Mouse (Mus musculus) layer of hippocampus, adult 2 months (tissue): Measurements from ENCODE around the gene Hbb-bh1. TPM values are rescaled to one million over a fixed set of nuclear protein-coding genes. Genes with fewer than 3 reads are reported as not detected.
"Not testable (repeated sequence)": the region's sequence is repeated elsewhere in the genome, so short reads cannot be mapped to it uniquely, and the experiment has no call there.

ENCODE experiments used
- DNase-seq, 2 experiments: peaks; one replicate each; pipeline ENCODE4 v3.0.0; 2022; ENCODE audit warnings: low spot score in 2 of 2
- H3K27ac ChIP-seq: fragments of 200-600 bp; 2 replicates; pipeline ENCODE4 v1.8.1; 2022
- H3K4me3 ChIP-seq: fragments of 200-600 bp; 2 replicates; pipeline ENCODE4 v1.8.1; 2022; ENCODE audit warnings: mild to moderate bottlenecking
- CTCF ChIP-seq: fragments of 200-600 bp; conservative IDR thresholded peaks from 2 replicates; pipeline ENCODE4 v1.8.1; 2022; ENCODE audit warnings: antibody characterized with exemption, mild to moderate bottlenecking, moderate library complexity
- total RNA-seq, 2 experiments: library from RNA; stranded (reverse); gene quantifications; 2 replicates each; pipeline ENCODE4 v1.2.3; 2021

Gene Hbb-bh1
- total RNA-seq, 2 experiments from 2014 or later, result not detected

GRCm38 (mm10) chr7:103827808-103828207, 15.2 kb downstream of the Hbb-bh1 start, which contains the start of gene Hbb-bs:
Hbb-bs (minus strand) TSS chr7:103828096.
- Histone ChIP-seq H3K4me3 (no peak within 1 kb of the TSS), H3K27ac (no peak within 1 kb of the TSS)
- TF ChIP-seq CTCF, result no peak
- no peak for DNase-seq

GRCm38 (mm10) chr7:103827139-103827538, 15.8 kb downstream of the Hbb-bh1 start:
- not testable (repeated sequence) for H3K27ac ChIP-seq, DNase-seq, H3K4me3 ChIP-seq

GRCm38 (mm10) chr7:103826255-103826887, 16.6 kb downstream of the Hbb-bh1 start:
- H3K27ac ChIP-seq, result no peak overlapping the region
- H3K4me3 ChIP-seq, result no peak overlapping the region
- TF ChIP-seq CTCF, result no peak
- no peak for DNase-seq

- no peak for DNase-seq
These were observed 17.3 kb downstream of the Hbb-bh1 start for GRCm38 (mm10) chr7:103825536-103826254.

GRCm38 (mm10) chr7:103824597-103824996, 18.4 kb downstream of the Hbb-bh1 start:
- Histone ChIP-seq H3K27ac (no peak overlapping the region), H3K4me3 (no peak overlapping the region)
- DNase-seq, result no peak
- no peak for TF ChIP-seq CTCF

More at GRCm38 (mm10) chr7:103825536-103826254, 17.3 kb downstream of the Hbb-bh1 start:
- H3K27ac ChIP-seq, result no peak overlapping the region
- no peak for TF ChIP-seq CTCF
- no peak overlapping the region for H3K4me3 ChIP-seq

GRCm38 (mm10) chr7:103815085-103815484, 27.9 kb downstream of the Hbb-bh1 start:
- not testable (repeated sequence) for DNase-seq, H3K4me3 ChIP-seq, H3K27ac ChIP-seq

GRCm38 (mm10) chr7:103813766-103814165, 29.2 kb downstream of the Hbb-bh1 start, which contains the start of gene Hbb-bt:
Hbb-bt (minus strand) TSS chr7:103813996.
- no peak for DNase-seq
- TF ChIP-seq CTCF, result no peak
- no peak within 1 kb of the TSS for H3K4me3 ChIP-seq
- H3K27ac ChIP-seq, result no peak within 1 kb of the TSS

- not testable (repeated sequence) for H3K27ac ChIP-seq, H3K4me3 ChIP-seq, DNase-seq
These were observed 29.8 kb downstream of the Hbb-bh1 start for GRCm38 (mm10) chr7:103813152-103813551.

- no peak for TF ChIP-seq CTCF
- no peak overlapping the region for H3K27ac ChIP-seq
- H3K4me3 ChIP-seq, result no peak overlapping the region
- DNase-seq, result no peak
These were observed 30.8 kb downstream of the Hbb-bh1 start for GRCm38 (mm10) chr7:103812174-103812573.

GRCm38 (mm10) chr7:103811223-103811845, 31.6 kb downstream of the Hbb-bh1 start:
- H3K4me3 ChIP-seq, result no peak overlapping the region
- TF ChIP-seq CTCF, result no peak
- DNase-seq, result no peak
- H3K27ac ChIP-seq, result no peak overlapping the region

- DNase-seq, result no peak
- no peak for TF ChIP-seq CTCF
- H3K27ac ChIP-seq, result no peak overlapping the region
- H3K4me3 ChIP-seq, result no peak overlapping the region
These were observed 32.2 kb downstream of the Hbb-bh1 start for GRCm38 (mm10) chr7:103810746-103811145.

- Histone ChIP-seq H3K4me3 (no peak overlapping the region), H3K27ac (no peak overlapping the region)
- TF ChIP-seq CTCF, result no peak
- no peak for DNase-seq
These were observed 32.7 kb downstream of the Hbb-bh1 start for GRCm38 (mm10) chr7:103810296-103810695.

- DNase-seq, result no peak
- Histone ChIP-seq H3K4me3 (no peak overlapping the region), H3K27ac (no peak overlapping the region)
- no peak for TF ChIP-seq CTCF
These were observed 33.2 kb downstream of the Hbb-bh1 start for GRCm38 (mm10) chr7:103809801-103810155.
